Mouse (Mus musculus) brain, embryonic 14.5 days (tissue): Measurements from ENCODE around the gene Ppm1j.

Experiments used
- CTCF ChIP-seq: fragments of 200-500 bp; IDR thresholded peaks from 2 replicates; pipeline ENCODE4 v1.5.1; 2012; ENCODE audit warnings: inconsistent platforms, mild to moderate bottlenecking, moderate library complexity, borderline replicate concordance; ENCODE audit not compliant: insufficient read depth, insufficient read length; ENCODE audit errors: extremely low read depth
- POLR2A ChIP-seq: fragments of 200-500 bp; IDR thresholded peaks from 2 replicates; pipeline ENCODE4 v1.6.1; 2012; ENCODE audit warnings: mild to moderate bottlenecking, inconsistent platforms, borderline replicate concordance; ENCODE audit not compliant: poor library complexity, insufficient read depth, insufficient read length, severe bottlenecking; ENCODE audit errors: extremely low read depth

GRCm38 (mm10) chr3:104781471-104781903 lies 631 bp downstream of the Ppm1j start, which contains the start of gene Fam19a3:
- TF ChIP-seq CTCF (no peak), POLR2A (no peak)
